ENCODE assay signal across 24 mouse cellular contexts in the genomic region with DNA sequence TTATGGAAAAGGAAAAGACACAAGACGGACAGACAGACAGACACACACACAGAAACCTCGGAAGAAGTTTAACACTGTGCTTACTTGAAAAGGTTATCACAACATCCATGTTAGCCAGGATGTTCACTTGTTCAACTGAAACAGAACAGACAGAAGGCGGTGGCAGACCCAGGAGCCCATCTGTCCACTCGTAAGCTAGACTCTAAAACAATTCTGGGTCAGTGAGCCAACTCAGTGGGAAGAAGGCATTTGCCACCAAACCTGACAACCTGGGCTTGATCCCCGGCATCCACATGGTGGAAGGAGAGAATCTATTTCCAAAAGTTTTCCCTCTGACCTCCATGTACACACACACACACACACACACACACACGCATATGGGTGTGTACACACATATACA.
DNase-seq lines count a peak whose midpoint lies in the region; ATAC-seq lines count a peak whose summit lies in the region.
"Had no signal": no experiment of that assay in that cellular context is flagged by ENCODE, and none has a peak within 500 bp of the region (broad histone marks: within the 10 kb centered on the region; RNA-seq: fewer than 3 reads in every experiment).

No protein-coding gene starts in this region.

- H3K27me3 ChIP-seq in heart, embryonic 10.5 days (ENCODE audit: insufficient read depth, poor library complexity, severe bottlenecking) = no peaks in the 10 kb centered on the region
- H3K27me3 ChIP-seq: CH12.LX; embryonic facial prominence, embryonic 15.5 days; intestine, embryonic 15.5 days; Patski had no signal

- peak; percentile 69; the same call in 1 of the 2 replicates for ATAC-seq in cerebellum, adult (ENCODE audit: insufficient number of reproducible peaks, low FRiP score, low TSS enrichment)
- no peak for ATAC-seq in megakaryocyte-erythroid progenitor cell, adult 5-6 weeks (replicated peaks; ENCODE audit: low FRiP score, low TSS enrichment, poor library complexity, severe bottlenecking)
- ATAC-seq: forebrain, embryonic 14.5 days; hindbrain, embryonic 16.5 days; intestine, embryonic 15.5 days; Patski had no signal

- H3K4me3 ChIP-seq in heart, embryonic 10.5 days = no peak overlapping the region
- H3K4me3 ChIP-seq: embryonic facial prominence, embryonic 12.5 days; embryonic facial prominence, embryonic 15.5 days; heart, adult 2 months; hindbrain, embryonic 12.5 days; intestine, embryonic 15.5 days had no signal

- H3K9me3 ChIP-seq in heart, embryonic 10.5 days = no peaks in the 10 kb centered on the region
- H3K9me3 ChIP-seq: embryonic facial prominence, embryonic 12.5 days; embryonic facial prominence, embryonic 15.5 days; hindbrain, embryonic 12.5 days; intestine, embryonic 15.5 days had no signal

- peaks cover 7% of the 10 kb centered on the region for H3K4me1 ChIP-seq in heart, embryonic 10.5 days

- DNase-seq in cerebellum, postnatal 10 days = no peak
- peak; percentile 47 to 63 for DNase-seq in cerebellum, adult 18-20 months
- DNase-seq in cerebellum, adult 9-10 months = peak; percentile 65
- DNase-seq in cerebellum, postnatal 36 days = peak; percentile 36 to 42
- no peak for DNase-seq in heart, embryonic 10.5 days (ENCODE audit: low spot score)
- DNase-seq in B cell, adult 2 months = no peak
- DNase-seq: adrenal gland, postnatal 10 days; adrenal gland, postnatal 36 days; gastrocnemius, postnatal 10 days; gastrocnemius, postnatal 36 days; heart, adult 2 months; kidney, adult 11 months; kidney, adult 8-10 months had no signal

- H3K36me3 ChIP-seq in heart, embryonic 10.5 days = peaks cover 40% of the 10 kb centered on the region
- H3K36me3 ChIP-seq: G1E had no signal

- H3K27ac ChIP-seq in heart, embryonic 10.5 days = no peak overlapping the region
- H3K27ac ChIP-seq: embryonic facial prominence, embryonic 12.5 days; embryonic facial prominence, embryonic 15.5 days; heart, adult 2 months; hindbrain, embryonic 12.5 days; intestine, embryonic 15.5 days had no signal

- WGBS in heart, embryonic 10.5 days = 90% methylated on average over 6 of the region's 6 CpGs

Comparison
In these comparisons a context has a peak if more than half of its experiments do, and no peak if none do; other contexts are left out.
1. DNase-seq: peak in cerebellum, adult 18-20 months (2 of 2), cerebellum, adult 9-10 months (single experiment) and cerebellum, postnatal 36 days (2 of 2); none in cerebellum, postnatal 10 days (0 of 2), heart, embryonic 10.5 days (single experiment) and B cell, adult 2 months (0 of 2).